Comparison of ENCODE assay signal across 25 mouse cellular contexts in the genomic region with DNA sequence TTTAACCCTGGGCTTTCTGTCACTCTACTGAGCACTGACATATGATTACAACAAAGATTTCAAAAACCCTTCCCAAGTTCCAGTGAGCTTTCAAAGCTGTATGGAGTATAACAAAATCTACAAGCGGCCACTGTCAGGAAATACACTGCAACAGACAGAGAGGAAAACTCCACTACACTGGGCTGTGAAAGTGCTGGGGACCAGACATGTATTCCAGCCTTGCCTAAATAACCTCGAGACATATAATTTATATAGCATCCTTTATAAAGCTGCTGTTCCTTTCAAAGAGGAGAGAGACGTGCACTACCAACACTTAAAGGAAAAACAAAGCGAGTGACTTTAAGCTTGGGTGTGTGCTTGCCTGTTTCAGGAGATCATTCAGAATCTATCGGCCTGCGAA. TPM values are rescaled to one million over a fixed set of nuclear protein-coding genes. Genes with fewer than 3 reads are reported as not detected.
A peak's percentile ranks its signal among the peaks of the same experiment; 100 is the strongest.
DNase-seq lines count a peak whose midpoint lies in the region; ATAC-seq and TF ChIP-seq lines count a peak whose summit lies in the region.
"Had no signal": no experiment of that assay in that cellular context is flagged by ENCODE, and none has a peak within 500 bp of the region (broad histone marks: within the 10 kb centered on the region; RNA-seq: fewer than 3 reads in every experiment).

No protein-coding gene starts in this region.

- WGBS in embryonic facial prominence, embryonic 14.5 days: 90% methylated on average over 6 of the region's 6 CpGs
- 91% methylated on average over 6 of the region's 6 CpGs for WGBS in embryonic facial prominence, embryonic 10.5 days
- 59% methylated on average over 6 of the region's 6 CpGs for WGBS in intestine, postnatal 0 days
- WGBS in intestine, embryonic 15.5 days: 66% methylated on average over 6 of the region's 6 CpGs
- WGBS in midbrain, embryonic 11.5 days: 90% methylated on average over 6 of the region's 6 CpGs
- WGBS in midbrain, embryonic 13.5 days: 88% methylated on average over 6 of the region's 6 CpGs
- WGBS in forebrain, embryonic 10.5 days: 92% methylated on average over 6 of the region's 6 CpGs

- H3K9ac ChIP-seq in embryonic facial prominence, embryonic 14.5 days (ENCODE audit: low read depth, low read length): no peak overlapping the region
- no peak overlapping the region; the same call in 1 of the 2 replicates for H3K9ac ChIP-seq in intestine, postnatal 0 days (ENCODE audit: low read depth, low read length)
- H3K9ac ChIP-seq in intestine, embryonic 15.5 days: no peak overlapping the region
- no peak overlapping the region; the same call in 1 of the 2 replicates for H3K9ac ChIP-seq in midbrain, embryonic 11.5 days (ENCODE audit: low read length)
- H3K9ac ChIP-seq in midbrain, embryonic 13.5 days (replicated peaks): no peak overlapping the region
- H3K9ac ChIP-seq: forebrain, embryonic 12.5 days; hindbrain, embryonic 12.5 days had no signal

- peaks cover 26% of the 10 kb centered on the region; the same call in 1 of the 2 replicates for H3K36me3 ChIP-seq in embryonic facial prominence, embryonic 14.5 days (ENCODE audit: control insufficient read depth, insufficient read depth, low read length)
- peaks cover 19% of the 10 kb centered on the region; the same call in 1 of the 2 replicates for H3K36me3 ChIP-seq in embryonic facial prominence, embryonic 10.5 days (replicated peaks)
- 0 out of 2 replicates have a peak, but pooled peaks cover 6% of the 10 kb centered on the region for H3K36me3 ChIP-seq in intestine, postnatal 0 days (ENCODE audit: control insufficient read depth, insufficient read depth)
- 0 out of 2 replicates have a peak, but pooled peaks cover 3% of the 10 kb centered on the region for H3K36me3 ChIP-seq in intestine, embryonic 15.5 days
- H3K36me3 ChIP-seq in midbrain, embryonic 11.5 days (ENCODE audit: control insufficient read depth, insufficient read depth, low read length): no peaks in the 10 kb centered on the region
- H3K36me3 ChIP-seq in midbrain, embryonic 13.5 days: no peaks in the 10 kb centered on the region
- no peaks in the 10 kb centered on the region; the same call in 1 of the 2 replicates for H3K36me3 ChIP-seq in forebrain, embryonic 10.5 days (replicated peaks)
- H3K36me3 ChIP-seq: forebrain, embryonic 12.5 days; hindbrain, embryonic 12.5 days had no signal

- no peak for TF ChIP-seq CTCF in intestine, postnatal 0 days (IDR thresholded peaks at IDR 0.05; ENCODE audit: low read depth)

- H3K4me1 ChIP-seq in embryonic facial prominence, embryonic 14.5 days (ENCODE audit: control insufficient read depth, insufficient read depth, low read length): peaks cover 47% of the 10 kb centered on the region
- H3K4me1 ChIP-seq in embryonic facial prominence, embryonic 10.5 days: peaks cover 33% of the 10 kb centered on the region
- peaks cover 39% of the 10 kb centered on the region; the same call in 1 of the 2 replicates for H3K4me1 ChIP-seq in intestine, postnatal 0 days (replicated peaks; ENCODE audit: control insufficient read depth, insufficient read depth, low read length)
- H3K4me1 ChIP-seq in intestine, embryonic 15.5 days (replicated peaks): peaks cover 59% of the 10 kb centered on the region
- H3K4me1 ChIP-seq in midbrain, embryonic 11.5 days (ENCODE audit: control insufficient read depth, insufficient read depth, low read length): peaks cover 8% of the 10 kb centered on the region
- peaks cover 15% of the 10 kb centered on the region for H3K4me1 ChIP-seq in midbrain, embryonic 13.5 days (replicated peaks)
- H3K4me1 ChIP-seq in forebrain, embryonic 10.5 days: peaks cover 17% of the 10 kb centered on the region

- no peak for DNase-seq in embryonic facial prominence, embryonic 14.5 days (ENCODE audit: low spot score)
- no peak for DNase-seq in embryonic facial prominence, embryonic 10.5 days (ENCODE audit: low spot score)
- peak; percentile 51 for DNase-seq in midbrain, embryonic 11.5 days (ENCODE audit: low spot score, missing footprints)
- DNase-seq in forebrain, embryonic 10.5 days (ENCODE audit: extremely low spot score, low spot score): no peak
- DNase-seq: adrenal gland, adult 8-10 months; adrenal gland, postnatal 36 days; B cell, adult 2 months; cerebellum, adult 2 months; cerebellum, postnatal 10 days; gastrocnemius, postnatal 10 days; heart, postnatal 10 days; heart, postnatal 4 days had no signal

- ATAC-seq in embryonic facial prominence, embryonic 14.5 days (ENCODE audit: low read depth): no peak
- no peak for ATAC-seq in intestine, postnatal 0 days
- no peak for ATAC-seq in intestine, embryonic 15.5 days
- no peak for ATAC-seq in midbrain, embryonic 11.5 days (ENCODE audit: low FRiP score)
- no peak for ATAC-seq in midbrain, embryonic 13.5 days
- ATAC-seq: CD4-positive, CD25-positive, alpha-beta regulatory T cell, adult 4 months; forebrain, embryonic 16.5 days; hindbrain, embryonic 16.5 days had no signal

- no peak overlapping the region for H3K27ac ChIP-seq in embryonic facial prominence, embryonic 14.5 days (replicated peaks; ENCODE audit: low read depth, low read length)
- no peak overlapping the region for H3K27ac ChIP-seq in embryonic facial prominence, embryonic 10.5 days (replicated peaks)
- no peak overlapping the region for H3K27ac ChIP-seq in intestine, postnatal 0 days (ENCODE audit: low read depth, low read length)
- H3K27ac ChIP-seq in intestine, embryonic 15.5 days: no peak overlapping the region
- no peak overlapping the region for H3K27ac ChIP-seq in midbrain, embryonic 11.5 days (ENCODE audit: low read depth, low read length)
- H3K27ac ChIP-seq in midbrain, embryonic 13.5 days: no peak overlapping the region
- H3K27ac ChIP-seq in forebrain, embryonic 10.5 days: no peak overlapping the region
- H3K27ac ChIP-seq: forebrain, embryonic 12.5 days; heart, adult 2 months; hindbrain, embryonic 12.5 days had no signal

- H3K27me3 ChIP-seq in embryonic facial prominence, embryonic 14.5 days (replicated peaks; ENCODE audit: control insufficient read depth, insufficient read depth, low read length): no peaks in the 10 kb centered on the region
- H3K27me3 ChIP-seq in embryonic facial prominence, embryonic 10.5 days (replicated peaks; ENCODE audit: low read depth, poor library complexity, severe bottlenecking): no peaks in the 10 kb centered on the region
- H3K27me3 ChIP-seq in intestine, postnatal 0 days (replicated peaks; ENCODE audit: control insufficient read depth, insufficient read depth, low read length): no peaks in the 10 kb centered on the region
- no peaks in the 10 kb centered on the region for H3K27me3 ChIP-seq in intestine, embryonic 15.5 days (replicated peaks)
- no peaks in the 10 kb centered on the region for H3K27me3 ChIP-seq in midbrain, embryonic 11.5 days (ENCODE audit: control insufficient read depth, insufficient read depth, low read length)
- H3K27me3 ChIP-seq in midbrain, embryonic 13.5 days: no peaks in the 10 kb centered on the region
- H3K27me3 ChIP-seq in forebrain, embryonic 10.5 days (ENCODE audit: poor library complexity, severe bottlenecking): no peaks in the 10 kb centered on the region
- H3K27me3 ChIP-seq: forebrain, embryonic 12.5 days; hindbrain, embryonic 12.5 days had no signal

- peak overlapping the region; percentile 16; the same call in 1 of the 2 replicates for H3K4me2 ChIP-seq in embryonic facial prominence, embryonic 14.5 days (ENCODE audit: low read depth, low read length)
- 0 out of 2 replicates have a peak overlapping the region, but pooled peaks have one; percentile 21 for H3K4me2 ChIP-seq in intestine, postnatal 0 days (replicated peaks; ENCODE audit: low read depth)
- no peak overlapping the region for H3K4me2 ChIP-seq in intestine, embryonic 15.5 days (replicated peaks)
- no peak overlapping the region for H3K4me2 ChIP-seq in midbrain, embryonic 11.5 days
- H3K4me2 ChIP-seq in midbrain, embryonic 13.5 days (replicated peaks): no peak overlapping the region
- H3K4me2 ChIP-seq: forebrain, embryonic 12.5 days; hindbrain, embryonic 12.5 days had no signal

- H3K9me3 ChIP-seq in embryonic facial prominence, embryonic 14.5 days (ENCODE audit: control insufficient read depth, low read length): no peaks in the 10 kb centered on the region
- H3K9me3 ChIP-seq in embryonic facial prominence, embryonic 10.5 days: no peaks in the 10 kb centered on the region
- H3K9me3 ChIP-seq in intestine, postnatal 0 days (ENCODE audit: control insufficient read depth): no peaks in the 10 kb centered on the region
- H3K9me3 ChIP-seq in intestine, embryonic 15.5 days: no peaks in the 10 kb centered on the region
- no peaks in the 10 kb centered on the region for H3K9me3 ChIP-seq in midbrain, embryonic 11.5 days (ENCODE audit: control insufficient read depth, low read length)
- no peaks in the 10 kb centered on the region for H3K9me3 ChIP-seq in midbrain, embryonic 13.5 days
- no peaks in the 10 kb centered on the region for H3K9me3 ChIP-seq in forebrain, embryonic 10.5 days
- H3K9me3 ChIP-seq: forebrain, embryonic 12.5 days; G1E; hindbrain, embryonic 12.5 days had no signal

- H3K4me3 ChIP-seq in embryonic facial prominence, embryonic 14.5 days (ENCODE audit: low read depth, low read length): no peak overlapping the region
- H3K4me3 ChIP-seq in embryonic facial prominence, embryonic 10.5 days: no peak overlapping the region
- no peak overlapping the region for H3K4me3 ChIP-seq in intestine, postnatal 0 days (ENCODE audit: low read depth, low read length)
- H3K4me3 ChIP-seq in intestine, embryonic 15.5 days (replicated peaks): no peak overlapping the region
- no peak overlapping the region for H3K4me3 ChIP-seq in midbrain, embryonic 11.5 days (ENCODE audit: low read depth, low read length)
- no peak overlapping the region for H3K4me3 ChIP-seq in midbrain, embryonic 13.5 days (replicated peaks)
- no peak overlapping the region for H3K4me3 ChIP-seq in forebrain, embryonic 10.5 days
- H3K4me3 ChIP-seq: forebrain, embryonic 12.5 days; heart, adult 2 months; hindbrain, embryonic 12.5 days had no signal

RNA-seq across cellular contexts. Expression of gene Rrbp1, which starts 4.4 kb away (rescaled TPM):
- polyA plus RNA-seq in embryonic facial prominence, embryonic 14.5 days (2014; fragmentation: Nextera tagmentation; extraction: Ambion mirVana): 170 and 175 TPM in 2 replicates
- 50.7 and 57.8 TPM in 2 replicates for polyA plus RNA-seq in embryonic facial prominence, embryonic 10.5 days (2016; fragmentation: Nextera tagmentation; extraction: Ambion mirVana)
- polyA plus RNA-seq in intestine, postnatal 0 days (2015; fragmentation: Nextera tagmentation; extraction: Ambion mirVana): 156 and 166 TPM in 2 replicates
- 103 and 125 TPM in 2 replicates for polyA plus RNA-seq in intestine, embryonic 15.5 days (2015; fragmentation: Nextera tagmentation; extraction: Ambion mirVana)
- 31.4 and 36.0 TPM in 2 replicates for polyA plus RNA-seq in midbrain, embryonic 11.5 days (2014; fragmentation: Nextera tagmentation; extraction: Ambion mirVana)
- polyA plus RNA-seq in midbrain, embryonic 13.5 days (2015; fragmentation: Nextera tagmentation; extraction: Ambion mirVana): 28.2 and 33.5 TPM in 2 replicates
- 44.6 and 47.5 TPM in 2 replicates for polyA plus RNA-seq in forebrain, embryonic 10.5 days (2016; fragmentation: Nextera tagmentation; extraction: Ambion mirVana)

RNA-seq across cellular contexts. Expression of gene Banf2, which starts 26.2 kb away (rescaled TPM):
- polyA plus RNA-seq in embryonic facial prominence, embryonic 14.5 days (2014; fragmentation: Nextera tagmentation; extraction: Ambion mirVana): not detected in 2 replicates
- not detected in 2 replicates for polyA plus RNA-seq in embryonic facial prominence, embryonic 10.5 days (2016; fragmentation: Nextera tagmentation; extraction: Ambion mirVana)
- polyA plus RNA-seq in intestine, postnatal 0 days (2015; fragmentation: Nextera tagmentation; extraction: Ambion mirVana): not detected in 2 replicates
- polyA plus RNA-seq in intestine, embryonic 15.5 days (2015; fragmentation: Nextera tagmentation; extraction: Ambion mirVana): 0.55 TPM in 1 of 2 replicates, not detected in the other
- polyA plus RNA-seq in midbrain, embryonic 11.5 days (2014; fragmentation: Nextera tagmentation; extraction: Ambion mirVana): not detected in 2 replicates
- not detected in 2 replicates for polyA plus RNA-seq in midbrain, embryonic 13.5 days (2015; fragmentation: Nextera tagmentation; extraction: Ambion mirVana)
- polyA plus RNA-seq in forebrain, embryonic 10.5 days (2016; fragmentation: Nextera tagmentation; extraction: Ambion mirVana): not detected in 2 replicates
- polyA plus RNA-seq: CD4-positive, CD25-positive, alpha-beta regulatory T cell, adult 4 months; cerebellum, adult 2 months; embryonic facial prominence, embryonic 11.5 days; forebrain, embryonic 12.5 days; forebrain, embryonic 16.5 days; frontal cortex, adult 2 months; G1E; heart, adult 2 months; heart, embryonic 14.5 days; hindbrain, embryonic 12.5 days; hindbrain, embryonic 16.5 days had no signal

Comparison
In these comparisons a context has a peak if more than half of its experiments do, and no peak if none do; other contexts are left out.
1. H3K4me2 ChIP-seq: peak in embryonic facial prominence, embryonic 14.5 days (single experiment) and intestine, postnatal 0 days (single experiment); none in intestine, embryonic 15.5 days (single experiment), midbrain, embryonic 11.5 days (single experiment) and midbrain, embryonic 13.5 days (single experiment).